Mouse (Mus musculus): ENCODE data around the gene Ltbp4.

Ltbp4 gene

GRCm38 (mm10) chr7:27355745-27356240, 18.3 kb upstream of the Ltbp4 start, which contains the start of gene Shkbp1:
Gene Shkbp1, minus strand, starts transcription at chr7:27356019.
- peak; percentile 68 to 79 for DNase-seq (ENCODE audit: low spot score in 2 of 2)

- no peak for DNase-seq (ENCODE audit: low spot score in 2 of 2)
Measured at GRCm38 (mm10) chr7:27355261-27355660, 17.8 kb upstream of the Ltbp4 start.

- no peak for DNase-seq (ENCODE audit: low spot score in 2 of 2)
Measured at GRCm38 (mm10) chr7:27354783-27355182, 17.3 kb upstream of the Ltbp4 start.

- DNase-seq (ENCODE audit: low spot score in 2 of 2), result no peak
Measured at GRCm38 (mm10) chr7:27354144-27354543, 16.7 kb upstream of the Ltbp4 start.

GRCm38 (mm10) chr7:27345444-27345843, 8.0 kb upstream of the Ltbp4 start:
- no peak for DNase-seq (ENCODE audit: low spot score in 2 of 2)

- DNase-seq (ENCODE audit: low spot score in 2 of 2), result no peak
Measured at GRCm38 (mm10) chr7:27342595-27342994, 5.1 kb upstream of the Ltbp4 start.

GRCm38 (mm10) chr7:27339519-27339918, 2.0 kb upstream of the Ltbp4 start:
- DNase-seq (ENCODE audit: low spot score in 2 of 2), result no peak

GRCm38 (mm10) chr7:27339114-27339513, 1.6 kb upstream of the Ltbp4 start:
- DNase-seq (ENCODE audit: low spot score in 2 of 2), result no peak

GRCm38 (mm10) chr7:27335928-27336823, 1.3 kb downstream of the Ltbp4 start:
- peak; percentile 82 to 83 for DNase-seq (ENCODE audit: low spot score in 2 of 2)

GRCm38 (mm10) chr7:27335011-27335720, 2.3 kb downstream of the Ltbp4 start:
- no peak for DNase-seq (ENCODE audit: low spot score in 2 of 2)

- DNase-seq (ENCODE audit: low spot score in 2 of 2), result peak; percentile 51 to 52
Measured at GRCm38 (mm10) chr7:27334405-27334911, 3.0 kb downstream of the Ltbp4 start.

- peak in 1 of 2 experiments; percentile 43 for DNase-seq (ENCODE audit: low spot score in 2 of 2)
Measured at GRCm38 (mm10) chr7:27333316-27333941, 4.1 kb downstream of the Ltbp4 start.

- peak; percentile 88 to 89 for DNase-seq (ENCODE audit: low spot score in 2 of 2)
Measured at GRCm38 (mm10) chr7:27332353-27333199, 4.9 kb downstream of the Ltbp4 start.

- DNase-seq (ENCODE audit: low spot score in 2 of 2), result no peak
Measured at GRCm38 (mm10) chr7:27331854-27332253, 5.6 kb downstream of the Ltbp4 start.

- DNase-seq (ENCODE audit: low spot score in 2 of 2), result peak; percentile 48 to 60
Measured at GRCm38 (mm10) chr7:27331541-27331851, 6.0 kb downstream of the Ltbp4 start.

GRCm38 (mm10) chr7:27330709-27331540, 6.6 kb downstream of the Ltbp4 start:
- DNase-seq (ENCODE audit: low spot score in 2 of 2), result peak; percentile 90 to 96

- no peak for DNase-seq (ENCODE audit: low spot score in 2 of 2)
Measured at GRCm38 (mm10) chr7:27329981-27330380, 7.5 kb downstream of the Ltbp4 start.

GRCm38 (mm10) chr7:27329326-27329947, 8.1 kb downstream of the Ltbp4 start:
- DNase-seq (ENCODE audit: low spot score in 2 of 2), result peak; percentile 72 to 83

- DNase-seq (ENCODE audit: low spot score in 2 of 2), result no peak
Measured at GRCm38 (mm10) chr7:27328648-27329047, 8.8 kb downstream of the Ltbp4 start.

- no peak for DNase-seq (ENCODE audit: low spot score in 2 of 2)
Measured at GRCm38 (mm10) chr7:27328161-27328560, 9.3 kb downstream of the Ltbp4 start.
